Mouse (Mus musculus) embryonic facial prominence, embryonic 12.5 days (tissue): Measurements from ENCODE around the gene Sh2b1. TPM values are rescaled to one million over a fixed set of nuclear protein-coding genes. Genes with fewer than 3 reads are reported as not detected.

Source experiments
- ATAC-seq: fragments of 200-750 bp; cut with Nextera tagmentation; 2 replicates; pipeline ENCODE4 v1.8.0; 2017; ENCODE audit not compliant: insufficient number of reproducible peaks, insufficient read depth, low FRiP score, low TSS enrichment
- H3K27ac ChIP-seq: fragments of 300-500 bp; sonication (generic); 2 replicates; pipeline ENCODE4 v1.5.1; 2016; ENCODE audit warnings: mild to moderate bottlenecking
- H3K27me3 ChIP-seq: fragments of 300-500 bp; sonication (generic); 2 replicates; pipeline ENCODE4 v1.6.1; 2016; ENCODE audit warnings: mild to moderate bottlenecking, moderate library complexity
- H3K36me3 ChIP-seq: fragments of 300-500 bp; sonication (generic); 2 replicates; pipeline ENCODE4 v1.6.1; 2016; ENCODE audit warnings: mild to moderate bottlenecking
- H3K4me1 ChIP-seq: fragments of 300-500 bp; sonication (generic); 2 replicates; pipeline ENCODE4 v1.6.1; 2016
- H3K4me2 ChIP-seq: fragments of 300-500 bp; sonication (generic); replicated peaks from 2 replicates; pipeline ENCODE4 v1.6.1; 2016; ENCODE audit warnings: mild to moderate bottlenecking, moderate library complexity
- H3K4me3 ChIP-seq: fragments of 300-500 bp; sonication (generic); 2 replicates; pipeline ENCODE4 v1.5.1; 2016; ENCODE audit warnings: mild to moderate bottlenecking
- H3K9ac ChIP-seq: fragments of 300-500 bp; sonication (generic); 2 replicates; pipeline ENCODE4 v1.6.1; 2016; ENCODE audit warnings: mild to moderate bottlenecking, moderate library complexity
- H3K9me3 ChIP-seq: fragments of 300-500 bp; sonication (generic); 2 replicates; pipeline ENCODE4 v1.6.1; 2016; ENCODE audit warnings: mild to moderate bottlenecking, moderate library complexity
- WGBS: fragments of 180-500 bp; shearing (Covaris S2); methylation state at CpG from one replicate; pipeline ENCODE4 v1.1.7; 2016; 5-methylcytosine and 5-hydroxymethylcytosine counted together
- polyA plus RNA-seq: library from polyadenylated mRNA; unstranded; fragments of >200 nt; fragmentation: Nextera tagmentation; extraction: Ambion mirVana; gene quantifications from 2 replicates; pipeline ENCODE4 v1.2.1, GENCODE M21; 2016

Sh2b1 gene
- polyA plus RNA-seq, 1 experiment from 2014 or later = 60.2 TPM

DNA sequence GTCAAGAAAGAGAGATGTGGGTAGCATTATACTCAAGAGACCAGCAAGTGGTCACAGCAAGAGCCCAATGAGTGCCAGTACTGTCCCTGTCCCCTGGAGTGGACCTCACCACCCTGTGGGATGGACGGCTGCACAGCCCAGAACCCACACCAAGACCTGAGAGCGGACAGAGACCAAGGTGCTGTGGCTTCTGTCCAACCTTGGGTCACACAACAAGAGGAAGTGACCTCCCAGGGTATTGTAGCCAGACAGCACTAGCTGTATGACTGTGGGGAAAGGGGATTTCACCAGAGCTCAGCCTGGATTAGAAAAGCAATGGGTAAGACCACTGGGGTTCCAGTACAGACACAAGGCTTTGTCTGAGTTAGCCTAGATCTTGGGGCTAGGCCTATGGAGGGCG lies 23.0 kb downstream of the Sh2b1 start:
- Histone ChIP-seq H3K4me1 (no peaks in the 10 kb centered on the region), H3K4me2 (no peak overlapping the region), H3K27me3 (no peaks in the 10 kb centered on the region), H3K4me3 (no peak overlapping the region), H3K9me3 (no peaks in the 10 kb centered on the region), H3K27ac (no peak overlapping the region), H3K36me3 (peaks cover 12% of the 10 kb centered on the region), H3K9ac (no peak overlapping the region)
- WGBS = 86% methylated on average over 3 of the region's 3 CpGs
- no peak for ATAC-seq

DNA sequence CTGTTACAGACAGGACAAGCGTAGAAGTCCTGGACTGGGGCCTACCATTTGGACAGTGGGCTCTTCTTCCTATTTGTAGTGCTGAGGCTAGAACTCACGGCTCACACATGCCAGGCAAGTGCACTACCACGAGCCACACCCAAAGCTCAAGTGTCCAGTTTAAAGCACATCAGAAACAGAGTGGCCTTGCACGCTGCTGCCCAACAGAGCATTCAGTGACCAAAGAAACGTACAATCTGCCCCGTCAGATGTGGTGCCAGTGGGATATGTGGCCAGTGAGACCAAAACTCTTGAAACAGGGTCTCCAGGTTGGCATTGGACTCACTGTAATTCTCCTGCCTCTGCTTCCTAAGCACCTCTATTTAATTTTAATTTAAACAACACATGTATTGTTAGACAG lies 24.6 kb downstream of the Sh2b1 start:
- no peaks in the 10 kb centered on the region for H3K9me3 ChIP-seq
- no peaks in the 10 kb centered on the region for H3K4me1 ChIP-seq
- H3K27ac ChIP-seq = no peak overlapping the region
- no peak overlapping the region for H3K4me2 ChIP-seq
- H3K4me3 ChIP-seq = no peak overlapping the region
- 84% methylated on average over 6 of the region's 6 CpGs for WGBS
- peaks cover 26% of the 10 kb centered on the region for H3K36me3 ChIP-seq
- no peak overlapping the region for H3K9ac ChIP-seq
- ATAC-seq = no peak
- no peaks in the 10 kb centered on the region for H3K27me3 ChIP-seq

DNA sequence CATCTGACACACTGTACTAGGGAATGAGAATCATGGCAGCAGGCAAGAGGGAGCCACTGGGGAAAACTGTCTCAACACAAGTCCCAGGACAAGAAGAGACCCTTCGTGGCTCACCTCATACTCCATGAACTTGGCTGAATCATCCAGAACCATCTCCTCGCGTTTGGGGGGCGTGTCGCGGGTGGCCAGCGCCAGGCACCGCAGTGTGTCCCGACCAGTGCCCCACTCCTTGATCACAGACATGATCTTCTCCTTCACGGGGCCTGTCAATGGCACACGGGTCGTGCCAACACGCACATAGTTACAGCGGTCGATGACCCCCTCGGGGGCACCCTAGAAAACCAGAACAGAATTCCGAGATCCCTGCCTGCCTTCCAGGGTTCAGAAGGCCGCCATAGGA lies 25.2 kb downstream of the Sh2b1 start:
- Histone ChIP-seq H3K27me3 (no peaks in the 10 kb centered on the region), H3K9ac (no peak overlapping the region), H3K9me3 (no peaks in the 10 kb centered on the region), H3K4me3 (no peak overlapping the region), H3K36me3 (peaks cover 33% of the 10 kb centered on the region), H3K27ac (no peak overlapping the region), H3K4me1 (no peaks in the 10 kb centered on the region), H3K4me2 (no peak overlapping the region)
- 89% methylated on average over 18 of the region's 18 CpGs for WGBS
- ATAC-seq = no peak

DNA sequence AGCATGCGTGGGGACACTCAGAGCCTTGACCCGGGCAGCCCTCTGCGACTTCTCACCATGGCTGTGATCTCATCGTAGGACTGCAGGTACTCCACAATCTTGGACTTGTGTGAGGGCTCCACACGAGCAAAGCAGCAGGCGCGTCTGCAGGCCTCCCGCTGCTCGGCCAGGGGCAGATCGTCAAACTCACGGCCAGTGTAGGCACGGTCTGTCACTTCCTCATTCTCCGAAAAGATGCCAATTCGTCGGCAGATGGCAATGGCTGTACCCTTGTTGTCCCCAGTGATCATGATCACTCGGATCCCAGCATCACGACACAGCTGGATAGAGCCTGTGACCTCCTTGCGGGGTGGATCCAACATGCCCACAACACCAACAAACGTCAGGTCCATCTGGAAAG lies 26.7 kb downstream of the Sh2b1 start:
- no peaks in the 10 kb centered on the region for H3K4me1 ChIP-seq
- no peak overlapping the region for H3K4me3 ChIP-seq
- H3K36me3 ChIP-seq = peaks cover 44% of the 10 kb centered on the region
- H3K9me3 ChIP-seq = no peaks in the 10 kb centered on the region
- 91% methylated on average over 19 of the region's 19 CpGs for WGBS
- no peak overlapping the region for H3K4me2 ChIP-seq
- H3K9ac ChIP-seq = no peak overlapping the region
- no peak overlapping the region for H3K27ac ChIP-seq
- H3K27me3 ChIP-seq = no peaks in the 10 kb centered on the region
- no peak for ATAC-seq

DNA sequence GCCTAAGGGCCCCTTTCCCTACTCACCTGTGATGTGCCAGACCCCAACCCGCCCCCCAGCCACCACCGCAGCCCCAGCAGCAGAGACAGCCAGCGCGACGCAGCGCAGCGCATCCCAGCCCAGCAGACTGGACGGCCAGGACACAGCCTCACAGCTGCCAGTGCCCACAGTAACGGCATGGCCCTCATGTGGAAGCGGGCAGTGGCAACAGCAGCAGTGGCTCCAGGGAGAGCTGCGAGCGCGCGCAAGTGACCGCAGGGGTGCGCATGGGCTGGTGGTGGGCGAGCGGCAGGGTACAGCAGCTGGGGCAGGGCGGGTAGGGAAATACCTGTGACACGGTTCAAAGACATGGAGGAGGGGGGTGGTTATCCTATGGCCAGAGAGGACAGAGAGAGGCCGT lies 29.0 kb downstream of the Sh2b1 start:
- Histone ChIP-seq H3K4me2 (no peak overlapping the region), H3K27me3 (no peaks in the 10 kb centered on the region), H3K4me3 (no peak overlapping the region), H3K27ac (no peak overlapping the region), H3K9ac (no peak overlapping the region), H3K36me3 (peaks cover 56% of the 10 kb centered on the region), H3K4me1 (no peaks in the 10 kb centered on the region), H3K9me3 (no peaks in the 10 kb centered on the region)
- WGBS = 91% methylated on average over 21 of the region's 21 CpGs
- no peak for ATAC-seq

DNA sequence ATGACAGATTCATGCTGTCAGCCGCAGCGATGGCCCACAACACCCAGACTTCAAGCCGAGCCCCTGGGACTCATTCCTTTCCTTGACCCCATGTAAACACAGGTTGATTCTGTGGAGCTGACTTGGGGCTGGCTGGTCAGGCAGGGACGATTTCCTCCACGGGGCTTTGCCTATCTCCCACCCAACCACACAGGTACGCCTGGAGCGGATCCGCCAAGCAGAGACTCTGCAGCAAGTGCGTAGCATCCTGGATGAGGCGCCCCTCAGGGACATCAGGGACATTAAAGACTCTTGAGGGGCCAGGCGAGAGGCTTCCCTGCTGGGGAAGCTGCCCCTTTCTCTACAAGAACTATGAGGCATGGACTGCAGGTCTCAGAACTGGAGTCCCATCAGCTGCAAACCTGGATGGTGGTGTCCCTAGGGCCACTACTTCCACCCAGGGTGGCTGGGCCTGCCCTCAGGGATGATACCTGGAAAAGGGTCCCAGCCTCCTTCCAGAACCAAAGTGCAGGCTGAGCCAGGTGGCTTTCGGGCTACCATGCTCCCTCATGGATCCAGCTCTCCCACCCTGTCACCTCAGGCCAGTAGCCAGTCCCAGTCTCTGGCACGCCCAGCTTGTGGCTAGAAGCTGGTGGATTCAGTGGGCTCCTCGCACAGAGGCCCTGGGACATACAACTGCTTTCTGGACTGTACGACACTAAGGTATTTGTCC lies 30.0 kb downstream of the Sh2b1 start:
- no peak overlapping the region for H3K4me2 ChIP-seq
- no peak for ATAC-seq
- H3K4me1 ChIP-seq = no peaks in the 10 kb centered on the region
- H3K4me3 ChIP-seq = no peak overlapping the region
- H3K9ac ChIP-seq = no peak overlapping the region
- no peak overlapping the region for H3K27ac ChIP-seq
- H3K9me3 ChIP-seq = no peaks in the 10 kb centered on the region
- no peaks in the 10 kb centered on the region for H3K27me3 ChIP-seq
- 93% methylated on average over 15 of the region's 15 CpGs for WGBS
- H3K36me3 ChIP-seq = peaks cover 59% of the 10 kb centered on the region

DNA sequence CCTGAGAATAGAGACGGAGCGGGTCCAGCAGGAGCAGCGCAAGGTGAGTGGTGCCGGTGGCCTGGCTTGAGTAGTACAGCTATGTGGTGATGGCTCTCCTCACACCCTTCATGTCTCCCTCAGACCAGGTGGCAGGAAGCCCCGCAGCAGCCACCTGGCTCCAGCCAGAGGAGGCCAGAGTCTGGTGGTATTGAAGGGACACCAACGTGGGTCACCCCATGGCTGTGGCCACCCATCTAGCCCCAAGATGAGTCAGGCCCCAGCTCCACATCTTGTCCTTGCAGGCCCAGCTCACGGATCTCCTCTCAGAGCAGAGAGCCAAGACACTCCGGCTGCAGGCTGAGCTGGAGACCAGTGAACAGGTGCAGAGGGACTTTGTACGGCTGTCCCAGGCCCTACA lies 30.7 kb downstream of the Sh2b1 start:
- WGBS = 90% methylated on average over 9 of the region's 9 CpGs
- ATAC-seq = peak; percentile 24; the same call in 1 of the 2 replicates
- no peaks in the 10 kb centered on the region for H3K9me3 ChIP-seq
- H3K27me3 ChIP-seq = no peaks in the 10 kb centered on the region
- H3K4me1 ChIP-seq = no peaks in the 10 kb centered on the region
- H3K27ac ChIP-seq = no peak overlapping the region
- H3K9ac ChIP-seq = no peak overlapping the region
- H3K4me2 ChIP-seq = no peak overlapping the region
- H3K4me3 ChIP-seq = no peak overlapping the region
- peaks cover 63% of the 10 kb centered on the region for H3K36me3 ChIP-seq

DNA sequence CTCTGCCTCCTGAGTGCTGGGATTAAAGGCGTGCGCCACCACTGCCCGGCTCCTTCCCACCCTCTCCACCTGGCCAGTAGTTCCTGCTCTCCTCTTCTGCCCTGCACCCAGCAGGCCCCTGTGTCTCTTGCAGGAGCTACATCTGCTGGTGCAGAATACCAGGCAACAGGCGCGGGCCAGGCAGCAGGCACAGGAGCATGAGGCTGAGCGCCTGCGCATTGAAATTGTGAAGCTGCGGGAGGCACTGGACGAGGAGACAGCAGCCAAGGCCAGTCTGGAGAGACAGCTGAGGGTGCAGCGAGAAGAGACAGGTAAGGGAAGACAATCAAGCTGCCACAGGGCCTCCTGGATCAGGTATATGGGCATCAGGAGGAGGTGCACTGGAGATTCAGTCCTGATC lies 31.2 kb downstream of the Sh2b1 start:
- Histone ChIP-seq H3K4me2 (no peak overlapping the region), H3K4me3 (no peak overlapping the region), H3K4me1 (no peaks in the 10 kb centered on the region), H3K27ac (no peak overlapping the region), H3K9me3 (no peaks in the 10 kb centered on the region), H3K27me3 (no peaks in the 10 kb centered on the region), H3K9ac (no peak overlapping the region), H3K36me3 (peaks cover 63% of the 10 kb centered on the region)
- no peak for ATAC-seq
- 93% methylated on average over 10 of the region's 10 CpGs for WGBS

DNA sequence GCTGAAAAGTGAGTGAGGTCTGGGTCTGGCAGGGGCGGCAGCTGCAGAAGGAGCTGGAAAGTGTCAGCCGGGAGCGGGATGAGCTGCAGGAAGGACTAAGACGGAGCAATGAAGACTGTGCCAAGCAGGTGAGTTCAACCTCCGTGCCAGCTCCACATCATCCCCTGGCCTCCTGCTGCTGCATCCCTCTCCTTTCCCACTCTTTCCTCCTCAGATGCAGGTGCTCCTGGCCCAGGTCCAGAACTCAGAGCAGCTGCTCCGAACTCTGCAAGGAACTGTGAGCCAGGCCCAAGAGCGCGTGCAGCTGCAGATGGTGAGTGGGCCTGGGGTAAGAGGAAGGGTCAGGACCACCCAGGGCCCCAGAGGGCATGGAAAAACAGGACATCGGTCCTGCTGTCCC lies 35.1 kb downstream of the Sh2b1 start:
- Histone ChIP-seq H3K4me2 (no peak overlapping the region), H3K4me1 (no peaks in the 10 kb centered on the region), H3K27ac (no peak overlapping the region), H3K4me3 (no peak overlapping the region), H3K27me3 (no peaks in the 10 kb centered on the region), H3K9me3 (no peaks in the 10 kb centered on the region), H3K9ac (no peak overlapping the region), H3K36me3 (peaks cover 47% of the 10 kb centered on the region)
- 81% methylated on average over 9 of the region's 9 CpGs for WGBS
- ATAC-seq = no peak

DNA sequence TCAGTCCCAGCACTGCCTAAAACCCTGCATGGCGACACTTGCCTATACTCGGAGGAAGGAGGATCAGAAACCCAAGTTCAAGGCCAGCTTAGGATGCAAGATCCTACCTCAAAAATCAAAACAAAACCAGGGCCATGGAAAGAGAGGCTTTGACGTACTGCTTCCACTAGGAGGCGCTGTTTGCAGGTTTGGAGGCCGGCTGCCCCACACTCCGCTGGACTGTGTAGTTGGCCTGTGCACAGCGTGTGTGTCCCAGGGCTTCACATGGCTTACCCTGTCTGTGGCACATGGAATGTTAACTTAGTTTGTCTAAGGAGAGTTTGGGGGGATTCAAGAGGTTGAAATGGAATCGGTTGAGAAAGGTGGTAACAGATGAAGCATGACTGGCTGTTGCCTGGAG lies 38.4 kb downstream of the Sh2b1 start:
- Histone ChIP-seq H3K4me3 (no peak overlapping the region), H3K9me3 (no peaks in the 10 kb centered on the region), H3K36me3 (peaks cover 32% of the 10 kb centered on the region), H3K9ac (no peak overlapping the region), H3K4me1 (no peaks in the 10 kb centered on the region), H3K27ac (no peak overlapping the region), H3K27me3 (no peaks in the 10 kb centered on the region), H3K4me2 (no peak overlapping the region)
- no peak for ATAC-seq
- WGBS = 21% methylated on average over 8 of the region's 8 CpGs

DNA sequence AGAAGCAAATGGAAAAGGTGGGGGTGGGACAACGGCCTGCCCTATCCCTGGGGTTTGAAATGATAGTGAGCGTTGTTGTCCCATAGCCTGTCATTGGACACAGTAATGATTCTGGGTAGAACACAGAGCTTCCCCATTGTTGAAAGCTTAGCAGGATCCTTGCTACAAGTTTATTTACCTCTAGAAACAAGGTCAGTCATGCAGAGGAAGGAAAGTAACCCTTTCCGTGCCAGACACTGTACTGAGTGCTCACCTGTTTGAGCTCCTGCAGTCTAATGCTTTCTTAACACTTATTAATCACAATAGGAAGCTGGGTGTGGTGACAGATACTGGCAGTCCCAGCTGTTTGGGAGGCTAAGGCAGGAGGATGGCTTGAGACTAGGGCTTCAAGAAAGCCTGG lies 39.4 kb downstream of the Sh2b1 start:
- no peak for ATAC-seq
- Histone ChIP-seq H3K27ac (no peak overlapping the region), H3K4me3 (no peak overlapping the region), H3K27me3 (no peaks in the 10 kb centered on the region), H3K36me3 (peaks cover 25% of the 10 kb centered on the region), H3K9me3 (no peaks in the 10 kb centered on the region), H3K9ac (no peak overlapping the region), H3K4me1 (no peaks in the 10 kb centered on the region), H3K4me2 (no peak overlapping the region)
- 77% methylated on average over 3 of the region's 3 CpGs for WGBS

DNA sequence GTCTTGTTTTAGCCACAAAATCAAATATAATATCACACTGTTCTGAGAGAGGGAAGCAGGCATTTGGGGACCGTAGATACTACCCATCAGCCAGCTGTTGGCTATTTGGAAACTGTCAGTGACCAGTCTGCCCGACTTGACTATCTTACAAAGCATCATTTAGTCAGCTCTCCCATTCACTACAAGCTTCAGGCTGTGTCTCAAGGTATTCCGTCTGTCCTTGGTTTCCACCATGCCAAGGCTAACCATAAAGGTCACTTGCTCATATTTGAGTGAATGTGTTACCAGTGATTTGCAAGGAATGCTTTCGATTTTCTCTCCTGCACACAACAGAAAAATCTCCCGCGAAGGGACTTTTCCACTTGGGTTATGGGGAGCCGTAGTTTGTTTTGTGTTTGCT lies 40.5 kb downstream of the Sh2b1 start:
- no peak overlapping the region for H3K4me3 ChIP-seq
- 92% methylated on average over 7 of the region's 7 CpGs for WGBS
- H3K9ac ChIP-seq = no peak overlapping the region
- H3K4me2 ChIP-seq = no peak overlapping the region
- H3K4me1 ChIP-seq = peaks cover under 1% of the 10 kb centered on the region
- H3K27ac ChIP-seq = no peak overlapping the region
- ATAC-seq = no peak
- peaks cover 18% of the 10 kb centered on the region for H3K36me3 ChIP-seq
- no peaks in the 10 kb centered on the region for H3K9me3 ChIP-seq
- no peaks in the 10 kb centered on the region for H3K27me3 ChIP-seq

DNA sequence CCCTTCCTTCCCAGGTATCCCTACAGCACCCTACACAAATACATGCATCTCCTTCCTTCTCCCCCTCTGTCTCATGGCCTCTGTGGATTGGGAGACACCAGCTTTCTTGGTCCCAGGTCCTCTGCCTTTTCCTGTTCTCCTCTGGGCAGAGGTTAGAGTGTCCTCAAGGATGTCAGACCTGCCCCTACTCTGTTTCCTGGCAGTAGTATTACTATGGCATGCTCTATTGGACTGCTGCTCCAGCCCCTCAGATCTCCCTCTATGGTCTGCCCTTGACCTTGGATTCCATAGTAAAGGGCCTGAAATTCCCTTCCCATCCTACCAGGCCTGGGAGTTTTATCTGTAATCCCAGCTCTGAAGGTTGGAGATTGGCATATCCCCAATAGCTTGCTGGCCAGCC lies 45.1 kb downstream of the Sh2b1 start:
- Histone ChIP-seq H3K4me3 (no peak overlapping the region), H3K27me3 (no peaks in the 10 kb centered on the region), H3K9me3 (no peaks in the 10 kb centered on the region), H3K4me1 (peaks cover 12% of the 10 kb centered on the region), H3K9ac (no peak overlapping the region; the same call in 1 of the 2 replicates), H3K36me3 (peaks cover 3% of the 10 kb centered on the region), H3K4me2 (no peak overlapping the region), H3K27ac (no peak overlapping the region)
- ATAC-seq = no peak
